In genomic region chr6:31367947-31368346, GRCm38 (mm10) we compare ENCODE assay signal across 19 mouse cellular contexts.
"Had no signal": no experiment of that assay in that cellular context is flagged by ENCODE, and none has a peak within 500 bp of the region (broad histone marks: within the 10 kb centered on the region; RNA-seq: fewer than 3 reads in every experiment).

No protein-coding gene starts in this region.

- H3K27me3 ChIP-seq: limb, embryonic 13.5 days; midbrain, embryonic 12.5 days; midbrain, embryonic 15.5 days; neural tube, embryonic 13.5 days; stomach, embryonic 15.5 days had no signal

- H3K9ac ChIP-seq: limb, embryonic 13.5 days; liver, embryonic 14.5 days; liver, postnatal 0 days; lung, embryonic 14.5 days; midbrain, embryonic 12.5 days; midbrain, embryonic 15.5 days; neural tube, embryonic 13.5 days; stomach, embryonic 15.5 days had no signal

- DNase-seq: kidney, adult 9 months; kidney, postnatal 14 days; kidney, postnatal 4 days; liver, postnatal 0 days; lung, embryonic 14.5 days; retina, postnatal 1 day; right cerebral cortex, postnatal 25 days; spleen, adult 18-20 months; thymus, postnatal 36 days had no signal

- H3K9me3 ChIP-seq: limb, embryonic 10.5 days; limb, embryonic 13.5 days; midbrain, embryonic 12.5 days; midbrain, embryonic 15.5 days; neural tube, embryonic 13.5 days; stomach, embryonic 15.5 days had no signal

- H3K36me3 ChIP-seq: limb, embryonic 10.5 days; limb, embryonic 13.5 days; midbrain, embryonic 12.5 days; midbrain, embryonic 15.5 days; neural tube, embryonic 13.5 days; stomach, embryonic 15.5 days had no signal

- H3K4me3 ChIP-seq: limb, embryonic 10.5 days; limb, embryonic 13.5 days; midbrain, embryonic 12.5 days; midbrain, embryonic 15.5 days; neural tube, embryonic 13.5 days; stomach, embryonic 15.5 days had no signal

- H3K27ac ChIP-seq: limb, embryonic 10.5 days; limb, embryonic 13.5 days; liver, embryonic 14.5 days; macrophage; midbrain, embryonic 12.5 days; midbrain, embryonic 15.5 days; neural tube, embryonic 13.5 days; stomach, embryonic 15.5 days had no signal

- H3K4me2 ChIP-seq: limb, embryonic 13.5 days; liver, embryonic 11.5 days; lung, embryonic 14.5 days; midbrain, embryonic 12.5 days; midbrain, embryonic 15.5 days; neural tube, embryonic 13.5 days; stomach, embryonic 15.5 days had no signal

- ATAC-seq: liver, postnatal 0 days; lung, postnatal 0 days; midbrain, embryonic 15.5 days had no signal

- H3K4me1 ChIP-seq: midbrain, embryonic 15.5 days; neural tube, embryonic 13.5 days; stomach, embryonic 15.5 days had no signal
